Mouse (Mus musculus): Measurements from ENCODE around the gene Cldn6.

DNA sequence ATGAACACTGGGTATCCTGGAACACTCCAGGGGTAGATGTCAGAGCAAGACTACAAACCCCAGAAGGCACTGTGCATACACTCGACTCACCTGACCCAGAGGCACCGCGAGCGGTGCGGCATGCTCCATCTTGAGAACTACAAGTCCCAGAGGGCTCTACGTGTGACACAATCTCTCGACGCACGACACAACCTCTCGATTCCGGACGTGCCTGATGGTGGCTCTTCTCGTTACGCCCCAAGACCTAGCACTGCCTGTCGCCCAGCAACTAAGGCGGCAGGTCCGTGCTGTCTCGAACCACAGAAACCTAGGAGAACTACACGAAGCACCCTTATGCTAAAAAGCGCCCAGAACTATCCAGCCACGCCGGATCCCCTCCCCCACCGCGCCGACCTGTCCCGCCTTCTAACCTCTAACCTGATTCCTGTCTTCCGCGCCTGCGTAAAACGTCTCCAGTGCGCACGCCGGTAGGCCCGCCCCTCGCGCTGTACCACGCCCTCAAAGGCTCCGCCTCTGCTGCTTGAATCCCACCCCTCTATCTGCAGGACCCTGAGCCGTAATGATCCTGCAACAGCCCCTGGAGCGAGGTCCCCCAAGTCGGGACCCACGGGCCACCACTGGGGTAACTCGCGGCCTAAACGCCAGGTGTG lies 5.5 kb upstream of the Cldn6 start, which contains the start of the genes Hcfc1r1 and Thoc6:
- TF ChIP-seq CTCF (IDR thresholded peaks at IDR 0.05) = no peak
- TF ChIP-seq POLR2A (IDR thresholded peaks at IDR 0.05; ENCODE audit: insufficient read depth, low read depth, low read length) = peak; percentile 73
